Mouse (Mus musculus) neural tube, embryonic 14.5 days (tissue): ENCODE measurements around the gene Ctsj. TPM values are rescaled to one million over a fixed set of nuclear protein-coding genes. Genes with fewer than 3 reads are reported as not detected.

ENCODE experiments used
- ATAC-seq: fragments of 200-750 bp; cut with Nextera tagmentation; 2 replicates; pipeline ENCODE4 v1.8.0; 2017; ENCODE audit warnings: low read depth, mild to moderate bottlenecking, moderate TSS enrichment, moderate library complexity
- H3K27ac ChIP-seq: fragments of 300-500 bp; sonication (generic); 2 replicates; pipeline ENCODE4 v1.5.1; 2014; ENCODE audit warnings: low read depth, mild to moderate bottlenecking, control low read depth, low read length, moderate library complexity, mixed read lengths
- H3K27me3 ChIP-seq: fragments of 300-500 bp; sonication (generic); 2 replicates; pipeline ENCODE4 v1.6.1; 2014; ENCODE audit warnings: low read length; ENCODE audit not compliant: control insufficient read depth, insufficient read depth
- H3K36me3 ChIP-seq: fragments of 300-500 bp; sonication (generic); 2 replicates; pipeline ENCODE4 v1.6.1; 2014; ENCODE audit warnings: low read length, mixed read lengths; ENCODE audit not compliant: control insufficient read depth, insufficient read depth
- H3K4me1 ChIP-seq: fragments of 300-500 bp; sonication (generic); 2 replicates; pipeline ENCODE4 v1.6.1; 2014; ENCODE audit warnings: low read length; ENCODE audit not compliant: control insufficient read depth, insufficient read depth
- H3K4me2 ChIP-seq: fragments of 300-500 bp; sonication (generic); 2 replicates; pipeline ENCODE4 v1.6.1; 2014; ENCODE audit warnings: mild to moderate bottlenecking, low read depth, low read length, control low read depth
- H3K4me3 ChIP-seq: fragments of 300-500 bp; sonication (generic); 2 replicates; pipeline ENCODE4 v1.5.1; 2014; ENCODE audit warnings: low read depth, low read length, control low read depth, mixed read lengths
- H3K9ac ChIP-seq: fragments of 300-500 bp; sonication (generic); replicated peaks from 2 replicates; pipeline ENCODE4 v1.6.1; 2014; ENCODE audit warnings: low read depth, mild to moderate bottlenecking, control low read depth, low read length, mixed read lengths
- H3K9me3 ChIP-seq: fragments of 300-500 bp; sonication (generic); 2 replicates; pipeline ENCODE4 v1.6.1; 2016; ENCODE audit warnings: low read length; ENCODE audit not compliant: control insufficient read depth
- WGBS: fragments of 180-500 bp; shearing (Covaris S2); extraction: QIAGEN DNeasy Blood & Tissue Kit; methylation state at CpG from one replicate; pipeline ENCODE4 v1.1.7; 2014; 5-methylcytosine and 5-hydroxymethylcytosine counted together
- polyA plus RNA-seq: library from polyadenylated mRNA; unstranded; fragments of >200 nt; fragmentation: Nextera tagmentation; extraction: Ambion mirVana; gene quantifications from 2 replicates; pipeline ENCODE4 v1.2.1, GENCODE M21; 2014

Gene Ctsj
- polyA plus RNA-seq, 1 experiment from 2014 or later: not detected

DNA sequence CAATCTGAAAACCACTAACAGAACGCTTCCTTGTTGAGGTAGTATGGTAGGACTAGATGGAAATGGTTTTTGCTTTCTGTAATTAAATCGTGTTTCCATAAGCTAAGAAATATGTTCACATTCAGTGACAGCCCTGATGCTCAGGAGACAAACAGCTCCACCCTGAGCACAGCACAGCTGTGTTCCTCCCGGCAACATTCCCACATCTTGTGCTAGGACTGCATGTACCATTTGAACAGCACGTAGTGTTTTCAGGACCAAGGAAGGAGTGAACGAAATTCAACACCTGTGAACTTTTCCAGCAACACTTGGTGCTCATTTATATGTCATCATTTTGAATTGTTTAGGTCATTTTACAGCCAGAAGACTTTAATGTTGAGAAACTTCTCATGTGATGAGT is 44.1 kb downstream of the Ctsj start:
- 71% methylated on average over 5 of the region's 5 CpGs for WGBS
- Histone ChIP-seq H3K9ac (no peak overlapping the region), H3K4me2 (no peak overlapping the region), H3K4me3 (no peak overlapping the region), H3K9me3 (0 out of 2 replicates have a peak, but pooled peaks cover 4% of the 10 kb centered on the region), H3K4me1 (no peaks in the 10 kb centered on the region), H3K36me3 (no peaks in the 10 kb centered on the region), H3K27me3 (no peaks in the 10 kb centered on the region), H3K27ac (no peak overlapping the region)
- ATAC-seq: no peak

Other genes starting within 250 kb of the Ctsj start
- not detected in 2 replicates for gene BC051665, start 219.6 kb downstream of the Ctsj start, polyA plus RNA-seq
- gene Ctsll3, start 203.1 kb downstream of the Ctsj start, polyA plus RNA-seq: not detected in 2 replicates
- gene 4930486L24Rik, start 141.5 kb downstream of the Ctsj start, polyA plus RNA-seq: not detected in 2 replicates
- not detected in 2 replicates for gene Gm49392, start 109.1 kb downstream of the Ctsj start, polyA plus RNA-seq
- gene Ctla2b, start 108.5 kb downstream of the Ctsj start, polyA plus RNA-seq: 0.36 and 1.6 TPM in 2 replicates
- gene Tpbpb, start 101.1 kb downstream of the Ctsj start, polyA plus RNA-seq: not detected in 2 replicates
- gene Gm49393, start 70.4 kb downstream of the Ctsj start, polyA plus RNA-seq: not detected in 2 replicates
- 0.31 and 2.1 TPM in 2 replicates for gene Gm49391, start 69.4 kb downstream of the Ctsj start, polyA plus RNA-seq
- 11.6 and 15.6 TPM in 2 replicates for gene Ctla2a, start 69.3 kb downstream of the Ctsj start, polyA plus RNA-seq
- gene Tpbpa, start 64.0 kb downstream of the Ctsj start, polyA plus RNA-seq: not detected in 2 replicates
- not detected in 2 replicates for gene Ctsq, start 34.7 kb upstream of the Ctsj start, polyA plus RNA-seq
- gene Ctsr, start 158.3 kb upstream of the Ctsj start, polyA plus RNA-seq: not detected in 2 replicates
- gene Cts6, start 197.5 kb upstream of the Ctsj start, polyA plus RNA-seq: not detected in 2 replicates
- not detected in 2 replicates for gene Cts8, start 249.4 kb upstream of the Ctsj start, polyA plus RNA-seq